Mouse (Mus musculus) forebrain, postnatal 0 days (tissue): ENCODE measurements around the gene Mgam. TPM values are rescaled to one million over a fixed set of nuclear protein-coding genes. Genes with fewer than 3 reads are reported as not detected.
"Not testable (repeated sequence)": the region's sequence is repeated elsewhere in the genome, so short reads cannot be mapped to it uniquely, and the experiment has no call there.

Experiments
- ATAC-seq: fragments of 200-750 bp; cut with Nextera tagmentation; 2 replicates; pipeline ENCODE4 v1.8.0; 2017; ENCODE audit warnings: mild to moderate bottlenecking, moderate library complexity
- DNase-seq: peaks from one replicate; pipeline ENCODE4 v3.0.0-alpha.2; 2015
- H3K27ac ChIP-seq: fragments of 300-500 bp; sonication (generic); 2 replicates; pipeline ENCODE4 v1.5.1; 2014; ENCODE audit warnings: low read depth, mild to moderate bottlenecking, antibody characterized with exemption, low read length, moderate library complexity, mixed read lengths
- H3K27me3 ChIP-seq: fragments of 300-500 bp; sonication (generic); 2 replicates; pipeline ENCODE4 v1.6.1; 2014; ENCODE audit warnings: mild to moderate bottlenecking, low read length, mixed read lengths; ENCODE audit not compliant: insufficient read depth
- H3K36me3 ChIP-seq: fragments of 300-500 bp; sonication (generic); 2 replicates; pipeline ENCODE4 v1.6.1; 2014; ENCODE audit warnings: mild to moderate bottlenecking, moderate library complexity; ENCODE audit not compliant: insufficient read depth
- H3K4me1 ChIP-seq: fragments of 300-500 bp; sonication (generic); 2 replicates; pipeline ENCODE4 v1.6.1; 2014; ENCODE audit warnings: antibody characterized with exemption; ENCODE audit not compliant: insufficient read depth
- H3K4me2 ChIP-seq: fragments of 300-500 bp; sonication (generic); 2 replicates; pipeline ENCODE4 v1.6.1; 2014; ENCODE audit warnings: low read depth, mild to moderate bottlenecking, moderate library complexity
- H3K4me3 ChIP-seq: fragments of 300-500 bp; sonication (generic); 2 replicates; pipeline ENCODE4 v1.5.1; 2014; ENCODE audit warnings: low read depth, low read length, mixed read lengths
- H3K9ac ChIP-seq: fragments of 300-500 bp; sonication (generic); 2 replicates; pipeline ENCODE4 v1.6.1; 2014; ENCODE audit warnings: mild to moderate bottlenecking
- H3K9me3 ChIP-seq: fragments of 300-500 bp; sonication (generic); 2 replicates; pipeline ENCODE4 v1.6.1; 2016; ENCODE audit warnings: low read length
- CTCF ChIP-seq: sonication (generic); IDR thresholded peaks from 2 replicates; pipeline ENCODE4 v1.5.1; 2016; ENCODE audit warnings: antibody characterized with exemption, control low read depth, low read depth
- WGBS: fragments of 180-500 bp; shearing (Covaris S2); extraction: QIAGEN DNeasy Blood & Tissue Kit; methylation state at CpG from one replicate; pipeline ENCODE4 v1.1.7; 2014; 5-methylcytosine and 5-hydroxymethylcytosine counted together
- polyA plus RNA-seq: library from polyadenylated mRNA; unstranded; fragments of >200 nt; fragmentation: Nextera tagmentation; extraction: Ambion mirVana; gene quantifications from 2 replicates; pipeline ENCODE4 v1.2.1, GENCODE M21; 2015
- total RNA-seq: library from RNA; depleted of rRNA; stranded (reverse); fragments of >200 nt; gene quantifications from 2 replicates; pipeline ENCODE4 v1.2.3, GENCODE M21; 2014; rRNA removed

The Mgam gene
- total RNA-seq (0.23 and 0.62 TPM in 2 replicates), polyA plus RNA-seq (0.05 and 0.21 TPM in 2 replicates)

DNA sequence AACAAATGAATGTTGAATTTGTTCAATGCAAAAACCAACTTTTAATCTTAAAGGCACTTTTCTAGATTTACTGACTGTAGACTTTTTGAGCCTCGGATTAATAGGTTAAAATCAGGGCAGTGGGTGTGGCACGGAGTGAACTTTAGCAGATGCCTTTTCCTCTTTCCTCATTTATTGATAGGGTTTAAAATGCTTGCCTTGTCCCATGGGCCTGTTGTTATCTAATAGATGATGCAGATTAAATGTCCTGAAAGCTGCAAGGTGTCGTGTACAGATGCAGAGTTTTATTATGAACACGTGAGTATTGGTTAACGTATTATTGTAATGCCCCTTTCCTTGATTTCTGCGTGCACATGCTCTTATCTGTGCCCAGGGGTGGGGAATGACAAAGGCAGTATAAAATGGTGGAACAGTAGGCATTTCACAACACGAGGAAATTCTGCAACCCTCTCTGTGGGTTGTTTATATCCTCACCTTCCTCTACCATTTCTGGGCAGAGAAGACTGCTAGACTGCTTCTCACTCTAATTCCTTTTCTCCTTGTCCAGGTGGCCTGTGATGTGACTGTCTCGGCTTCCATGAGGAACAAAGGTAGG is at the start of gene Mgam:
Gene Mgam (plus strand): TSS at position 426 of the 595 bp plus-strand sequence.
- ATAC-seq, result no peak
- no peak for TF ChIP-seq CTCF
- WGBS, result 87% methylated on average over 8 of the region's 8 CpGs
- H3K27ac ChIP-seq, result no peak within 1 kb of the TSS
- no peaks in the 10 kb centered on the region for H3K27me3 ChIP-seq
- no peak for DNase-seq
- no peak within 1 kb of the TSS for H3K9ac ChIP-seq
- H3K4me2 ChIP-seq, result no peak within 1 kb of the TSS
- H3K36me3 ChIP-seq, result no peaks in the 10 kb centered on the region
- no peak within 1 kb of the TSS for H3K4me3 ChIP-seq
- no peaks in the 10 kb centered on the region for H3K9me3 ChIP-seq
- no peaks in the 10 kb centered on the region for H3K4me1 ChIP-seq

- no peaks in the 10 kb centered on the region for H3K27me3 ChIP-seq
- no peak overlapping the region for H3K27ac ChIP-seq
- ATAC-seq, result no peak
- H3K9ac ChIP-seq, result no peak overlapping the region
- WGBS, result 65% methylated on average over 6 of the region's 6 CpGs
- no peak overlapping the region for H3K4me2 ChIP-seq
- DNase-seq, result no peak
- no peaks in the 10 kb centered on the region for H3K36me3 ChIP-seq
- TF ChIP-seq CTCF, result no peak
- no peaks in the 10 kb centered on the region for H3K9me3 ChIP-seq
- no peak overlapping the region for H3K4me3 ChIP-seq
- H3K4me1 ChIP-seq, result no peaks in the 10 kb centered on the region
Measured at GRCm38 (mm10) chr6:40584336-40584735, 44.3 kb upstream of the Mgam start.

GRCm38 (mm10) chr6:40585645-40586044 is 43.0 kb upstream of the Mgam start, which contains the start of gene Clec5a:
TSS of gene Clec5a (minus strand) at chr6:40585821.
- DNase-seq (no peak), ATAC-seq (peak; percentile 36)
- Histone ChIP-seq H3K27me3 (no peaks in the 10 kb centered on the region), H3K9ac (no peak within 1 kb of the TSS), H3K4me1 (no peaks in the 10 kb centered on the region), H3K4me3 (no peak within 1 kb of the TSS), H3K9me3 (no peaks in the 10 kb centered on the region), H3K27ac (no peak within 1 kb of the TSS), H3K36me3 (no peaks in the 10 kb centered on the region), H3K4me2 (no peak within 1 kb of the TSS)
- TF ChIP-seq CTCF, result no peak
- 87% methylated on average over 5 of the region's 5 CpGs for WGBS

GRCm38 (mm10) chr6:40588346-40588745 is 40.3 kb upstream of the Mgam start:
- no peak for TF ChIP-seq CTCF
- no peak overlapping the region for H3K4me3 ChIP-seq
- no peak overlapping the region for H3K9ac ChIP-seq
- H3K4me1 ChIP-seq, result no peaks in the 10 kb centered on the region
- H3K27ac ChIP-seq, result no peak overlapping the region
- no peaks in the 10 kb centered on the region for H3K27me3 ChIP-seq
- H3K9me3 ChIP-seq, result no peaks in the 10 kb centered on the region
- DNase-seq (no peak), ATAC-seq (no peak)
- H3K4me2 ChIP-seq, result no peak overlapping the region
- no peaks in the 10 kb centered on the region for H3K36me3 ChIP-seq
- 96% methylated on average over 2 of the region's 2 CpGs for WGBS

DNA sequence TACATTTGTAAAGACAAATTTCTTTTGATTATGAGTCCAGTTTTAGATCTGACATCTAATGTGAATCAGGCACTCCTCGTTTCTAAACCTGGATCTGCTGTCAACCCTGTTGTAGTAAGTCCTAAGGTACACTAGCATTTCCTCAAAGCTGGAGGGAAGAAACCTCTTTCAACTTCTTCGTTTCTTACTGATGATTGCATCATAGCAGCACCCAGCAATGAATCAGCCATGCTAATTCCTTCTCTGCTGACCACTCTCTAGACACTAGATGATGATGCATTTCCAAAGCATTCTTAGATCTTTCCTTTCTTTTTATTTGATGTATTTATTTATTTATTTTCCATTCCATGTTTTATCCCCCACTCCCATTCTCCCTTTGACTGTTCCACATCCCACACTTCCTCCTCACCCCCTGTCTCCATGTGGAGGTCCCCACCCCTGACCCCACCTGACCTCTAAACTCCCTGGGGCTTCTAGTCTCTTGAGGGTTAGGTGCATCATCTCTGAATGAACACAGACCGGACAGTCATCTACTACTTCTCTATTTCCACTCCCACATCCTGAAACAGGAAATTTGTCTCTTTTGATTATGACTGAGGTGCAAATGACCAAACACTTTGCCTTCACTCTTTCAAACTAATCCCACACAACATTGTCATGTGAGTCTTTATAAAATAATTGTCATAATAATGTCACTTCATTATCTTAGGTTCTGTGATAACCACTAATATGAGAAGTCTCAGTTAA is 33.7 kb upstream of the Mgam start:
- TF ChIP-seq CTCF, result no peak
- Histone ChIP-seq H3K4me1 (no peaks in the 10 kb centered on the region), H3K4me3 (no peak overlapping the region), H3K27me3 (no peaks in the 10 kb centered on the region), H3K9me3 (no peaks in the 10 kb centered on the region), H3K27ac (no peak overlapping the region), H3K4me2 (no peak overlapping the region), H3K9ac (no peak overlapping the region), H3K36me3 (no peaks in the 10 kb centered on the region)
- ATAC-seq (no peak), DNase-seq (no peak)
- WGBS, result 71% methylated on average over 3 of the region's 3 CpGs

DNA sequence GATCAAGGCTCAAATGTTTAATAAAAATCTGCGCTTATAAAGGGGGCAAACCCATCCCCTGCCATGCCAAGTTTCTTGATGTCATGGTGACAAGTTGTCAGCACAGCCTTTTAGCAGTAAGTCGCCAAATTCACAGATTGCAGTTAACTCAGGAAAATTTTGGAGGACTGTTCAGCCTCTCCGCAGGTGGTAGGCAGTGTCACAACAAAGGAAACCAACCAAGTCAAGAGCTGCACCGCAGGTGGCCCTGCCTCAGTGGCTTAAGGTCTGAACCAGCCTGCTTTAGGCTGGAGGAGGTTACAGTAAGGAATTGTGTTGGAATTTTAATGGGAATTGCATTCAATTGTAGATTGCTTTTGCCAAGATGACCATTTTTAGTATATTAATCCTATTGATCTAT is 30.1 kb upstream of the Mgam start:
- not testable (repeated sequence) for H3K4me1 ChIP-seq, H3K9ac ChIP-seq, H3K27ac ChIP-seq, H3K4me2 ChIP-seq, DNase-seq, ATAC-seq, H3K9me3 ChIP-seq, H3K36me3 ChIP-seq, H3K4me3 ChIP-seq, H3K27me3 ChIP-seq
- WGBS, result 27% methylated on average over 4 of the region's 4 CpGs

- DNase-seq (peak; percentile 50), ATAC-seq (no peak)
- no peaks in the 10 kb centered on the region for H3K27me3 ChIP-seq
- H3K36me3 ChIP-seq, result no peaks in the 10 kb centered on the region
- no peaks in the 10 kb centered on the region for H3K9me3 ChIP-seq
- no peak overlapping the region for H3K4me2 ChIP-seq
- no peaks in the 10 kb centered on the region for H3K4me1 ChIP-seq
- H3K9ac ChIP-seq, result no peak overlapping the region
- H3K4me3 ChIP-seq, result no peak overlapping the region
- no peak overlapping the region for H3K27ac ChIP-seq
- TF ChIP-seq CTCF, result no peak
Measured at GRCm38 (mm10) chr6:40607431-40607830, 21.2 kb upstream of the Mgam start.
